Mouse (Mus musculus) intestine, embryonic 14.5 days (tissue): Measurements from ENCODE around the gene Srsf7. TPM values are rescaled to one million over a fixed set of nuclear protein-coding genes. Genes with fewer than 3 reads are reported as not detected.
"Not testable (repeated sequence)": the region's sequence is repeated elsewhere in the genome, so short reads cannot be mapped to it uniquely, and the experiment has no call there.

Source experiments
- ATAC-seq: fragments of 200-750 bp; cut with Nextera tagmentation; replicated peaks from 2 replicates; pipeline ENCODE4 v1.8.0; 2017; ENCODE audit warnings: low read depth, moderate number of reproducible peaks, moderate TSS enrichment, moderate library complexity; ENCODE audit not compliant: low FRiP score, low TSS enrichment
- DNase-seq: peaks from one replicate; pipeline ENCODE4 v3.0.0-alpha.2; 2018; ENCODE audit warnings: low spot score
- H3K27ac ChIP-seq: fragments of 300-500 bp; sonication (generic); 2 replicates; pipeline ENCODE4 v1.5.1; 2014; ENCODE audit warnings: low read depth, mild to moderate bottlenecking, control low read depth
- H3K27me3 ChIP-seq: fragments of 300-500 bp; sonication (generic); replicated peaks from 2 replicates; pipeline ENCODE4 v1.6.1; 2014; ENCODE audit warnings: low read length, control low read depth; ENCODE audit not compliant: control insufficient read depth, insufficient read depth
- H3K36me3 ChIP-seq: fragments of 300-500 bp; sonication (generic); 2 replicates; pipeline ENCODE4 v1.6.1; 2014; ENCODE audit warnings: low read length, control low read depth; ENCODE audit not compliant: control insufficient read depth, insufficient read depth
- H3K4me1 ChIP-seq: fragments of 300-500 bp; sonication (generic); replicated peaks from 2 replicates; pipeline ENCODE4 v1.6.1; 2014; ENCODE audit warnings: low read length, control low read depth, mixed read lengths; ENCODE audit not compliant: control insufficient read depth, insufficient read depth
- H3K4me2 ChIP-seq: fragments of 300-500 bp; sonication (generic); 2 replicates; pipeline ENCODE4 v1.6.1; 2014; ENCODE audit warnings: low read length
- H3K4me3 ChIP-seq: fragments of 300-500 bp; sonication (generic); 2 replicates; pipeline ENCODE4 v1.5.1; 2014; ENCODE audit warnings: low read depth, low read length, control low read depth, mixed read lengths
- H3K9ac ChIP-seq: fragments of 300-500 bp; sonication (generic); 2 replicates; pipeline ENCODE4 v1.6.1; 2014; ENCODE audit warnings: mild to moderate bottlenecking, low read length
- H3K9me3 ChIP-seq: fragments of 300-500 bp; sonication (generic); 2 replicates; pipeline ENCODE4 v1.6.1; 2016; ENCODE audit warnings: low read length, control low read depth; ENCODE audit not compliant: control insufficient read depth
- WGBS: fragments of 180-500 bp; shearing (Covaris S2); extraction: QIAGEN DNeasy Blood & Tissue Kit; methylation state at CpG from one replicate; pipeline ENCODE4 v1.1.7; 2014; 5-methylcytosine and 5-hydroxymethylcytosine counted together
- polyA plus RNA-seq: library from polyadenylated mRNA; unstranded; fragments of >200 nt; fragmentation: Nextera tagmentation; extraction: Ambion mirVana; gene quantifications from 2 replicates; pipeline ENCODE4 v1.2.1, GENCODE M21; 2014

Srsf7 gene
- polyA plus RNA-seq, 1 experiment from 2014 or later: 603 TPM

DNA sequence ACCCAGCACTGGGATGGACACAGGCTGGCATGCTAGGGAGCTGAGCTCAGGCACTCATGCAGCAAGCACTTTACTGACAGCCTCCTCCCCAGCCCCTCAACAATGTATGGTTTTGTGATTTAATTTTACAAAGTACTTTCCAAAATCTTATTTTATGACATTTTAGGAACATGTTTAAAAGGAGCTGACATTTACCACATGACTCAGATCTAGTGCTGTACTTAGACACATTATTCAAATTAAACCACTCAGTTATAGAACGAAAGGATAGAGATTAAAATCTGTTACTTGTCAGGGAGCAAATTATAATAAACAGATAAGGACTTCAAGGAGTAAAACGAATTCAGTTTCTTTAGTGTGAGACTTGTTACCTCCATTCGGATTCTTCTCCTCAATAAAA, 28.4 kb upstream of the Srsf7 start:
- H3K27ac ChIP-seq: no peak overlapping the region
- no peaks in the 10 kb centered on the region for H3K4me1 ChIP-seq
- DNase-seq (no peak), ATAC-seq (no peak)
- no peaks in the 10 kb centered on the region for H3K27me3 ChIP-seq
- H3K9me3 ChIP-seq: no peaks in the 10 kb centered on the region
- no peak overlapping the region for H3K4me2 ChIP-seq
- 76% methylated on average over 3 of the region's 3 CpGs for WGBS
- no peak overlapping the region for H3K4me3 ChIP-seq
- no peak overlapping the region for H3K9ac ChIP-seq
- peaks cover 33% of the 10 kb centered on the region for H3K36me3 ChIP-seq

DNA sequence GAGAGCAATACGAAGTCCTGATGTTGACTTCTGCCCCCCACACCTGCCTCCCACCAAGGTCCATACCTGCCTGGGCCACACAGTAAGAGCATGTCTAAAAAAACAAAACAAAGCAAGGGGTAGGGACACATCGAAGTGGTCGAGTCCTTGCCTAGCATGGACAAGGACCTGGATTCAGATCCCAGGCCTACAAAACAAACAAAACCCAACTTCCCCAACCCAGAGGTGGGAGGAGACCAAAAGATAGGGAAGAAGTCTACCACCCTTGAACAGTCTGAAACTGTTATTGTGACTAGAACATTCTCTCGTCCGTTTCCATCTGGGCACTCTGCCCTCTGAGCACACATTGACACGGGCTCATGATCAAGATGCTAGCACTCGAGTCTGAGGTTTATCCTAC, 27.3 kb upstream of the Srsf7 start:
- DNase-seq: no peak

DNA sequence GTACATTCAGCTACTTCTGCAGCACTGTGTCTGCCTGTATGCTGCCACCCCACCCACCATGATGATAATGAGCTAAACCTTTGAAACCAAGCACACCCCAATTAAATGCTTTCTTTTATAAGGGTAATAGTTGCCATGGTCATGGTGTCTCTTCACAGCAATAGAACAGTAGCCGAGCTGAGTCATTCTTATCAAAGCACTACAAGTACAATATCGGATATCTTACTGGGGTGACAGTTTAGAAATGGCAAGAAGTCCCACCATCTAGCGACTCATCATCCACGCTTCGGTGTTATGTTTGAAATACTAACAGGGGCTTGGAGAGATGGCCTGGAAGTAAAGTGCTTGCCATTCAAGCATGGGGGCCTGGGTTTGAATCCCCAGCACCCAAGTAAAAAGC, 26.7 kb upstream of the Srsf7 start:
- Histone ChIP-seq H3K27ac (no peak overlapping the region), H3K4me1 (no peaks in the 10 kb centered on the region), H3K9ac (no peak overlapping the region), H3K4me2 (no peak overlapping the region), H3K27me3 (no peaks in the 10 kb centered on the region), H3K36me3 (peaks cover 22% of the 10 kb centered on the region), H3K9me3 (no peaks in the 10 kb centered on the region), H3K4me3 (no peak overlapping the region)
- no peak for ATAC-seq
- WGBS: 95% methylated on average over 5 of the region's 5 CpGs
- DNase-seq: no peak

More for the DNA sequence above, 27.3 kb upstream of the Srsf7 start:
- Histone ChIP-seq H3K4me1 (no peaks in the 10 kb centered on the region), H3K27me3 (no peaks in the 10 kb centered on the region), H3K27ac (no peak overlapping the region), H3K4me3 (no peak overlapping the region), H3K36me3 (peaks cover 22% of the 10 kb centered on the region), H3K9ac (no peak overlapping the region), H3K9me3 (no peaks in the 10 kb centered on the region), H3K4me2 (no peak overlapping the region)
- no peak for ATAC-seq
- WGBS: 82% methylated on average over 7 of the region's 7 CpGs

DNA sequence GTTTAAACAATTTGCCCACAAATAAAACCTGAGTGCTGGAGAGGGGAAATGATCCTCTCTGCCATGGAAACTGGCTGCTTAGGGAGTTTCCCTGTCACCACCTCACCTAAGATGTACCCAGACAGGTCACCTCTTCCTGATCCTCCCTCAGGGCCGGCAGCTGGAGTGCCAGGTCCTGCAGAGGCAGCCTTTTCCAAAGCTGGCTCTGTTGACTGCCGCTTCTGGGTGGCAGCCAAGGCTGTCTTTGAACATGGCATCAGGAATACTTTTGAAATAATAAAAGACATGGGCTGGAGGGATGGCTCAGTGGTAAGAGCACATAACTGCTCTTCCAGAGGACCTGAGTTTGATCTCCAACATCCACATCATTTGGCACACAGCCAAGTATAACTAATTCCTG, 22.3 kb upstream of the Srsf7 start:
- peaks cover 12% of the 10 kb centered on the region; the same call in 1 of the 2 replicates for H3K36me3 ChIP-seq
- no peak for DNase-seq
- no peak overlapping the region for H3K9ac ChIP-seq
- ATAC-seq: no peak
- H3K27me3 ChIP-seq: no peaks in the 10 kb centered on the region
- H3K4me3 ChIP-seq: no peak overlapping the region
- H3K4me2 ChIP-seq: no peak overlapping the region
- no peak overlapping the region for H3K27ac ChIP-seq
- H3K4me1 ChIP-seq: 0 out of 2 replicates have a peak, but pooled peaks cover 3% of the 10 kb centered on the region
- H3K9me3 ChIP-seq: no peaks in the 10 kb centered on the region
- 78% methylated on average over 2 of the region's 2 CpGs for WGBS

DNA sequence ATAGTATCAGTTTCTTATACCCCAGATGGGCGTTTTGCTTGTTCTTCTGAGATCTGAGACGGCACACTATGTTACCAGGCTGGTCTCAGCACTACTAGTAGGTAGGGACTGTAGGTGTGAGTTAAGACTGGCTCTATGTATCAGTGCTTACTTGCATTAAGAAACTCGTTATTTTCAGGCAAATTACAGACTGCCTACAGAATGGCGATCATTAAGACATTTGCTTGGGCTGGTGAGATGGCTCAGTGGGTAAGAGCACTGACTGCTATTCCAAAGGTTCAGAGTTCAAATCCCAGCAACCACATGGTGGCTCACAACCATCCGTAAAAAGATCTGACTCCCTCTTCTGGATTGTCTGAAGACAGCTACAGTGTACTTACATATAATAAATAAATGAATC, 18.0 kb upstream of the Srsf7 start:
- ATAC-seq: not testable (repeated sequence)
- H3K4me2 ChIP-seq: peak overlapping the region; percentile 76

DNA sequence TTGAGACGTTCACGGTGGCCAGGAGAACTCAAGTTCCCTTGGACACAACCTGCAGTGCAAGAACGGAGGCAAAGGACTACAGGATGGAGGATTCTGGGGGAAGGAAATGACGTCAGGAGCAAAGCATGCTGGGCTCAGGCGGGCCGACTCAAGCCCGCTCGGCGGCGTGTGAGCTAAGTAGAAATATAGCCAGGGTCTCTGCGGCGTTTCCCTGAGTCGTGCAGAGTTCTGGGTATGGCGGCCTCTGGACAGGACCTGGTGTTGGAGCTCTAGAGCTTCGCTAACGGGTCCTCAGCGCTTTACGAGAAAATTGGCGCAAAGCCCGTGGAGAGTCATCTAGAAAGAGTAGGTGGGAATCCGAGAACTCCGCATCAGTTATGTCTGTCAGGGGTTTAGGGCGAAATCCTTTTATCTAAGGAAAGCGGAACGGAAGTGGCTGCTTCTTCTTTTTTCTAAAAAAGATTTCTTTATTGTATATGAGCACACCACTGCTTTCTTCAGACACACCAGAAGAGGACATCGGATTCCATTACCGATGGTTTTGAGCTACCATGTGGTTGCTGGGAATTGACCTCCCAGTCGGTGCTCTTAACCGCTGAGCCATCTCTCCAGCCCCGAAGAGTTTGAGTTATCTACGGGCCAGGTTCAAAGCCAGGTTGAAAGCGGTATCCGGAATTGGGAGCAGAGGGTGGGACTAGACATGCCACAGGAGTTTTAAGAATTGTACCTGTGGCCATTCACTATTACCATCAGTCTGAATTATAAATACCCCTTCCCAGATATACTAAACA, 17.4 kb upstream of the Srsf7 start, which contains the start of gene Gemin6:
TSS of gene Gemin6 (plus strand) at position 116 of the 791 bp plus-strand sequence.
- H3K36me3 ChIP-seq: peaks cover 12% of the 10 kb centered on the region; the same call in 1 of the 2 replicates
- peak within 1 kb of the TSS; percentile 94 for H3K27ac ChIP-seq
- DNase-seq (peak; percentile 90), ATAC-seq (peak; percentile 97)
- 0 out of 2 replicates have a peak, but pooled peaks cover 3% of the 10 kb centered on the region for H3K4me1 ChIP-seq
- peak within 1 kb of the TSS; percentile 67 for H3K4me3 ChIP-seq
- H3K4me2 ChIP-seq: peak within 1 kb of the TSS; percentile 76
- H3K27me3 ChIP-seq: no peaks in the 10 kb centered on the region
- peak within 1 kb of the TSS; percentile 76 for H3K9ac ChIP-seq
- H3K9me3 ChIP-seq: no peaks in the 10 kb centered on the region
- WGBS: under 1% methylated on average over 33 of the region's 33 CpGs

More for the DNA sequence above, 18.0 kb upstream of the Srsf7 start:
- not testable (repeated sequence) for H3K27me3 ChIP-seq, H3K9me3 ChIP-seq, H3K4me1 ChIP-seq, DNase-seq
- Histone ChIP-seq H3K4me3 (peak overlapping the region; percentile 67), H3K27ac (peak overlapping the region; percentile 94), H3K36me3 (peaks cover 12% of the 10 kb centered on the region; the same call in 1 of the 2 replicates), H3K9ac (peak overlapping the region; percentile 76)
- WGBS: 44% methylated on average over 4 of the region's 5 CpGs

DNA sequence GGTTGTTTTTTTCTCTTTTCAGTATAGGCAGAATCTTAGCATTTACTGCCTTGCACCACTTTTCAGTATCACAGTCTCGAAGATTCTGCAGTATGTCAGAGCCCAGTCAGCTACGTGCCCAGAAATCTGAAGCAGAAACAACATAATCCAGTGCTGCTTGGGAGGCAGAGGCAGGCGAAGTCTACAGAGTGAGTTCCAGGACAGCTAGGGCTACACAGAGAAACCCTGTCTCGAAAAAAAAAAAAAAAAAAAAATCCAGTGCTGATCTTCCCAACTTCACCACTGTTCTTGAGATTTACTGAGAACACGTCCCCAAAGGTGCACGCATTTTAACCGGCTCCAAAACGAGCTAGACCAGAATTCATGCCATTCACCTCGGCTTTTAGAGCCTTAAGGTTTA, 16.7 kb upstream of the Srsf7 start:
- Histone ChIP-seq H3K4me1 (0 out of 2 replicates have a peak, but pooled peaks cover 3% of the 10 kb centered on the region), H3K27me3 (no peaks in the 10 kb centered on the region), H3K27ac (peak overlapping the region; percentile 94), H3K9ac (peak overlapping the region; percentile 76), H3K36me3 (peaks cover 7% of the 10 kb centered on the region; the same call in 1 of the 2 replicates), H3K4me3 (peak overlapping the region; percentile 67), H3K9me3 (no peaks in the 10 kb centered on the region), H3K4me2 (peak overlapping the region; percentile 76)
- WGBS: 7% methylated on average over 9 of the region's 9 CpGs
- ATAC-seq (no peak; the same call in 1 of the 2 replicates), DNase-seq (no peak)

DNA sequence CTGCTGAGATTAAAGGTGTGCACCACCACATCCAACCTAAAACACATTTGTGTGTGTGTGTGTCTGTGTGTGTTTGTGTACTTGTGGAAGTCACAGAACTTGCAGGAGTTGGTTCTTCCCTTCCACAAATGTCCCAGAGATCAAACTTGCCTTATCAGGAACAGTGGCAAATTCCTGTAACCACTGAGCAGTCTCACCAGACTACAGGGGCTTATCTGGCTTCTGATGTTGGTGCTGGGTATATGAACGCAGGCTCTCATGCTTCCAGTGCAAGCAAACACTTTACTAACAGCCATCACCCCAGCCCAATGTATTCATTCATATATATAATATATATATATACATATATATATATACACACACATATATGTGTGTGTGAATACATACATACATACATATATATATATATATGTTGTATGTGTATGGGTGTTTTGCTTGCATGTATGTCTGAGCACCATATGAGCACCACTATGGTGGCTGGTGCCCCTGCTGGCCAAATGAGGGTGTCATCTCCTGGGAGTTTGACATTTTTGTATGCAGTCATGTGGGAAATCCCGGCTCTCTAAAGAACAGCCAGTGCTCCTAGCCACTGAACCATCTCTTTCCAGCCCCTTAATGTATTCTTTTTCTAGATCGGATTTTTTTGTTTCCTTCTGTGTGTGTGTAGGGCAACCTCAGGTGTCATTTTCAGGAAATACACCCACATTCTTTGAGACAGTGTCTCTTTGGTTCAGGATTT, 15.0 kb upstream of the Srsf7 start:
- H3K4me2 ChIP-seq: no peak overlapping the region
- no peaks in the 10 kb centered on the region for H3K9me3 ChIP-seq
- no peak overlapping the region for H3K27ac ChIP-seq
- DNase-seq (no peak), ATAC-seq (no peak)
- 0 out of 2 replicates have a peak, but pooled peaks cover 3% of the 10 kb centered on the region for H3K36me3 ChIP-seq
- no peaks in the 10 kb centered on the region for H3K27me3 ChIP-seq
- H3K9ac ChIP-seq: no peak overlapping the region
- WGBS: 66% methylated on average over 3 of the region's 3 CpGs
- 0 out of 2 replicates have a peak, but pooled peaks cover 3% of the 10 kb centered on the region for H3K4me1 ChIP-seq
- H3K4me3 ChIP-seq: no peak overlapping the region
